Mouse (Mus musculus) ovary, postnatal 14 days (tissue): ENCODE measurements at regions not wholly inside any gene's neighbourhood (a gene's known extent, or its start where the extent isn't known, plus 50 kb on each side); places are given as distances from the start of the nearest gene placed in this dataset.

Experiments used
- DNase-seq: peaks from one replicate; pipeline ENCODE4 v3.0.0; 2022; ENCODE audit warnings: low spot score

- no peak for DNase-seq
These were observed 160.4 kb downstream of the Fzd1 start for GRCm38 (mm10) chr5:4597471-4597870.

- no peak for DNase-seq
These were observed 162.8 kb downstream of the Fzd1 start for GRCm38 (mm10) chr5:4595010-4595409.

GRCm38 (mm10) chr5:4594562-4594961 lies 163.3 kb downstream of the Fzd1 start:
- no peak for DNase-seq

GRCm38 (mm10) chr5:4593638-4594381 lies 164.0 kb downstream of the Fzd1 start:
- no peak for DNase-seq

GRCm38 (mm10) chr5:4591721-4592120 lies 166.1 kb downstream of the Fzd1 start:
- no peak for DNase-seq

- DNase-seq = no peak
These were observed 174.9 kb downstream of the Fzd1 start for GRCm38 (mm10) chr5:4582702-4583475.

- no peak for DNase-seq
These were observed 177.5 kb downstream of the Fzd1 start for GRCm38 (mm10) chr5:4580185-4580839.

- DNase-seq = no peak
These were observed 179.0 kb downstream of the Fzd1 start for GRCm38 (mm10) chr5:4578856-4579255.

GRCm38 (mm10) chr5:4577179-4577578 lies 180.7 kb downstream of the Fzd1 start:
- DNase-seq = no peak

- DNase-seq = no peak
These were observed 194.0 kb downstream of the Fzd1 start for GRCm38 (mm10) chr5:4563862-4564261.

- DNase-seq = no peak
These were observed 196.2 kb downstream of the Fzd1 start for GRCm38 (mm10) chr5:4561661-4562060.

GRCm38 (mm10) chr5:4561139-4561470 lies 196.7 kb downstream of the Fzd1 start:
- DNase-seq = no peak

GRCm38 (mm10) chr5:4560370-4561138 lies 197.3 kb downstream of the Fzd1 start:
- no peak for DNase-seq

GRCm38 (mm10) chr5:4554972-4555371 lies 202.9 kb downstream of the Fzd1 start:
- DNase-seq = no peak

GRCm38 (mm10) chr5:4538572-4538971 lies 219.3 kb downstream of the Fzd1 start:
- no peak for DNase-seq

GRCm38 (mm10) chr5:4536790-4537189 lies 221.0 kb downstream of the Fzd1 start:
- DNase-seq = no peak

- DNase-seq = no peak
These were observed 221.9 kb downstream of the Fzd1 start for GRCm38 (mm10) chr5:4535951-4536350.

GRCm38 (mm10) chr5:4534512-4534911 lies 223.3 kb downstream of the Fzd1 start:
- DNase-seq = no peak

GRCm38 (mm10) chr5:4530236-4531067 lies 227.4 kb downstream of the Fzd1 start:
- peak; percentile 2 for DNase-seq

- DNase-seq = no peak
These were observed 231.6 kb downstream of the Fzd1 start for GRCm38 (mm10) chr5:4526042-4526815.

- DNase-seq = no peak
These were observed 257.2 kb downstream of the Fzd1 start for GRCm38 (mm10) chr5:4500599-4500998.
